Comparison of ENCODE assay signal across 12 mouse cellular contexts in genomic region chr2:132698420-132698819, GRCm38 (mm10). TPM values are rescaled to one million over a fixed set of nuclear protein-coding genes. Genes with fewer than 3 reads are reported as not detected.
DNase-seq lines count a peak whose midpoint lies in the region; ATAC-seq and TF ChIP-seq lines count a peak whose summit lies in the region.
"Had no signal": no experiment of that assay in that cellular context is flagged by ENCODE, and none has a peak within 500 bp of the region (broad histone marks: within the 10 kb centered on the region; RNA-seq: fewer than 3 reads in every experiment).

No protein-coding gene starts in this region.

- WGBS in hindbrain, postnatal 0 days, result 73% methylated on average over 6 of the region's 6 CpGs
- WGBS in hindbrain, embryonic 10.5 days, result 81% methylated on average over 6 of the region's 6 CpGs
- 88% methylated on average over 6 of the region's 6 CpGs for WGBS in forebrain, embryonic 15.5 days
- WGBS in forebrain, embryonic 11.5 days, result 84% methylated on average over 6 of the region's 6 CpGs

- no peaks in the 10 kb centered on the region for H3K36me3 ChIP-seq in hindbrain, postnatal 0 days (ENCODE audit: insufficient read depth, low read length)
- H3K36me3 ChIP-seq in hindbrain, embryonic 10.5 days, result 0 out of 2 replicates have a peak, but pooled peaks cover 8% of the 10 kb centered on the region
- H3K36me3 ChIP-seq in forebrain, embryonic 15.5 days, result peaks cover 7% of the 10 kb centered on the region; the same call in 1 of the 2 replicates
- H3K36me3 ChIP-seq in forebrain, embryonic 11.5 days (ENCODE audit: control insufficient read depth, insufficient read depth, low read length), result no peaks in the 10 kb centered on the region
- H3K36me3 ChIP-seq: neural tube, embryonic 12.5 days had no signal

- H3K4me3 ChIP-seq in hindbrain, postnatal 0 days (ENCODE audit: low read length), result no peak overlapping the region
- H3K4me3 ChIP-seq in hindbrain, embryonic 10.5 days, result no peak overlapping the region
- no peak overlapping the region for H3K4me3 ChIP-seq in forebrain, embryonic 15.5 days
- no peak overlapping the region for H3K4me3 ChIP-seq in forebrain, embryonic 11.5 days (ENCODE audit: low read depth, low read length)
- H3K4me3 ChIP-seq: limb, embryonic 13.5 days; neural tube, embryonic 12.5 days had no signal

- TF ChIP-seq CTCF in hindbrain, postnatal 0 days (IDR thresholded peaks at IDR 0.05; ENCODE audit: low read depth), result no peak
- TF ChIP-seq CTCF in brain, embryonic 14.5 days (IDR thresholded peaks at IDR 0.05; ENCODE audit: borderline replicate concordance, extremely low read depth, insufficient read depth, insufficient read length), result no peak

- no peak overlapping the region for H3K4me2 ChIP-seq in hindbrain, postnatal 0 days (ENCODE audit: low read depth, low read length)
- H3K4me2 ChIP-seq in forebrain, embryonic 15.5 days (replicated peaks), result no peak overlapping the region
- H3K4me2 ChIP-seq in forebrain, embryonic 11.5 days (ENCODE audit: low read depth, low read length, severe bottlenecking), result no peak overlapping the region
- H3K4me2 ChIP-seq: limb, embryonic 13.5 days; neural tube, embryonic 12.5 days had no signal

- H3K27ac ChIP-seq in hindbrain, postnatal 0 days, result peak overlapping the region; percentile 26; the same call in 1 of the 2 replicates
- no peak overlapping the region for H3K27ac ChIP-seq in hindbrain, embryonic 10.5 days
- H3K27ac ChIP-seq in forebrain, embryonic 15.5 days (replicated peaks), result no peak overlapping the region
- H3K27ac ChIP-seq in forebrain, embryonic 11.5 days (ENCODE audit: low read depth, low read length), result no peak overlapping the region
- H3K27ac ChIP-seq: limb, embryonic 13.5 days; neural tube, embryonic 12.5 days had no signal

- no peak for DNase-seq in hindbrain, postnatal 0 days (ENCODE audit: low spot score)
- no peak for DNase-seq in hindbrain, embryonic 10.5 days (ENCODE audit: low spot score)
- DNase-seq in brain, embryonic 14.5 days (ENCODE audit: low read depth), result peak; percentile 19
- DNase-seq in heart, postnatal 4 days, result peak; percentile 33
- DNase-seq in lung, postnatal 10 days, result peak; percentile 22
- no peak for DNase-seq in forebrain, embryonic 11.5 days (ENCODE audit: low spot score)
- DNase-seq in embryo, embryonic 10 days (ENCODE audit: low spot score), result no peak
- DNase-seq: cerebellum, postnatal 36 days had no signal

- H3K9me3 ChIP-seq in hindbrain, postnatal 0 days (ENCODE audit: low read length), result no peaks in the 10 kb centered on the region
- no peaks in the 10 kb centered on the region for H3K9me3 ChIP-seq in hindbrain, embryonic 10.5 days
- no peaks in the 10 kb centered on the region for H3K9me3 ChIP-seq in forebrain, embryonic 15.5 days
- no peaks in the 10 kb centered on the region for H3K9me3 ChIP-seq in forebrain, embryonic 11.5 days (ENCODE audit: control insufficient read depth, low read length)
- H3K9me3 ChIP-seq: limb, embryonic 13.5 days; neural tube, embryonic 12.5 days had no signal

- H3K4me1 ChIP-seq in hindbrain, postnatal 0 days (ENCODE audit: insufficient read depth, low read length), result no peaks in the 10 kb centered on the region
- H3K4me1 ChIP-seq in hindbrain, embryonic 10.5 days (replicated peaks), result peaks cover 4% of the 10 kb centered on the region; the same call in 1 of the 2 replicates
- H3K4me1 ChIP-seq in forebrain, embryonic 15.5 days, result no peaks in the 10 kb centered on the region; the same call in 1 of the 2 replicates
- H3K4me1 ChIP-seq in forebrain, embryonic 11.5 days (replicated peaks; ENCODE audit: control insufficient read depth, insufficient read depth, low read length), result no peaks in the 10 kb centered on the region
- H3K4me1 ChIP-seq: neural tube, embryonic 12.5 days had no signal

- H3K27me3 ChIP-seq in hindbrain, postnatal 0 days (ENCODE audit: insufficient read depth, low read length), result no peaks in the 10 kb centered on the region
- no peaks in the 10 kb centered on the region for H3K27me3 ChIP-seq in hindbrain, embryonic 10.5 days (ENCODE audit: insufficient read depth, poor library complexity, severe bottlenecking)
- no peaks in the 10 kb centered on the region for H3K27me3 ChIP-seq in forebrain, embryonic 15.5 days
- no peaks in the 10 kb centered on the region for H3K27me3 ChIP-seq in forebrain, embryonic 11.5 days (ENCODE audit: control insufficient read depth, insufficient read depth, low read length)
- H3K27me3 ChIP-seq: limb, embryonic 13.5 days; neural tube, embryonic 12.5 days had no signal

- no peak overlapping the region for H3K9ac ChIP-seq in hindbrain, postnatal 0 days (replicated peaks; ENCODE audit: low read length)
- no peak overlapping the region for H3K9ac ChIP-seq in forebrain, embryonic 15.5 days (replicated peaks)
- H3K9ac ChIP-seq in forebrain, embryonic 11.5 days (ENCODE audit: low read length), result no peak overlapping the region
- H3K9ac ChIP-seq: limb, embryonic 13.5 days; neural tube, embryonic 12.5 days had no signal

- no peak for ATAC-seq in hindbrain, postnatal 0 days
- ATAC-seq in forebrain, embryonic 15.5 days (replicated peaks), result no peak
- ATAC-seq in forebrain, embryonic 11.5 days (replicated peaks; ENCODE audit: low FRiP score), result no peak
- ATAC-seq: forebrain, embryonic 14.5 days had no signal

- no peak for TF ChIP-seq POLR2A in brain, embryonic 14.5 days (IDR thresholded peaks at IDR 0.05; ENCODE audit: borderline replicate concordance, extremely low read depth, insufficient read depth, insufficient read length, poor library complexity, severe bottlenecking)

RNA-seq across cellular contexts. Expression of gene Shld1, which starts 11.7 kb away (rescaled TPM):
- 11.9 and 17.8 TPM in 2 replicates for total RNA-seq in hindbrain, postnatal 0 days (2014; rRNA removed)
- polyA plus RNA-seq in hindbrain, postnatal 0 days (2015; fragmentation: Nextera tagmentation; extraction: Ambion mirVana), result 16.7 and 18.4 TPM in 2 replicates
- polyA plus RNA-seq in hindbrain, embryonic 10.5 days (2016; fragmentation: Nextera tagmentation; extraction: Ambion mirVana), result 17.4 and 20.1 TPM in 2 replicates
- polyA plus RNA-seq in brain, embryonic 14.5 days (2012; rRNA removed), result 21.4 and 26.6 TPM in 2 replicates
- 1 to 10 TPM; 5.3 to 7.4 TPM for total RNA-seq in heart, postnatal 4 days (2021)
- 22.1 and 24.6 TPM in 2 replicates for polyA plus RNA-seq in forebrain, embryonic 15.5 days (2015; fragmentation: Nextera tagmentation; extraction: Ambion mirVana)
- polyA plus RNA-seq in forebrain, embryonic 11.5 days (2014; fragmentation: Nextera tagmentation; extraction: Ambion mirVana), result 17.6 and 18.4 TPM in 2 replicates

Comparison
In these comparisons a context has a peak if more than half of its experiments do, and no peak if none do; other contexts are left out.
1. DNase-seq: peak in brain, embryonic 14.5 days (single experiment), heart, postnatal 4 days (single experiment) and lung, postnatal 10 days (single experiment); none in hindbrain, postnatal 0 days (single experiment), hindbrain, embryonic 10.5 days (single experiment), forebrain, embryonic 11.5 days (single experiment) and embryo, embryonic 10 days (single experiment).